Mouse (Mus musculus): ENCODE measurements at regions not wholly inside any gene's neighbourhood (a gene's known extent, or its start where the extent isn't known, plus 50 kb on each side); places are given as distances from the start of the nearest gene placed in this dataset.

GRCm38 (mm10) chr16:84039946-84040345, 475.0 kb upstream of the A730009L09Rik start:
- peak; percentile 28 to 29 for DNase-seq (ENCODE audit: low spot score in 2 of 2)

GRCm38 (mm10) chr16:84042010-84042449, 472.9 kb upstream of the A730009L09Rik start:
- peak; percentile 84 to 86 for DNase-seq (ENCODE audit: low spot score in 2 of 2)

GRCm38 (mm10) chr16:84045333-84045732, 469.6 kb upstream of the A730009L09Rik start:
- DNase-seq (ENCODE audit: low spot score in 2 of 2) = no peak

Data from right cerebral cortex, postnatal 10 days (tissue).